Mouse (Mus musculus) megakaryocyte, embryonic 14.5 days (primary cell): ENCODE measurements at regions not wholly inside any gene's neighbourhood (a gene's known extent, or its start where the extent isn't known, plus 50 kb on each side); places are given as distances from the start of the nearest gene placed in this dataset.

ENCODE experiments used
- FLI1 ChIP-seq: IDR thresholded peaks from 2 replicates; pipeline ENCODE4 v1.6.1; 2012; ENCODE audit warnings: low read length, inconsistent platforms, mixed read lengths
- GATA1 ChIP-seq: IDR thresholded peaks from 3 replicates; pipeline ENCODE4 v1.6.1; 2012; ENCODE audit warnings: mixed read lengths, low read length, inconsistent platforms, borderline replicate concordance

GRCm38 (mm10) chr12:27992152-27992551 is 560.0 kb downstream of the Dcdc2c start:
- TF ChIP-seq GATA1 (no peak), FLI1 (no peak)
